Mouse (Mus musculus) testis, adult 2 months (tissue): ENCODE measurements around the gene Cfd.

Experiments
- CTCF ChIP-seq: fragments of 200-500 bp; IDR thresholded peaks from 2 replicates; pipeline ENCODE4 v1.5.1; 2012; ENCODE audit warnings: low read depth, mild to moderate bottlenecking, inconsistent platforms, low read length, moderate library complexity; ENCODE audit not compliant: control insufficient read depth, insufficient read depth, insufficient replicate concordance
- POLR2A ChIP-seq: fragments of 200-500 bp; IDR thresholded peaks from 2 replicates; pipeline ENCODE4 v1.6.1; 2012; ENCODE audit warnings: low read depth, mild to moderate bottlenecking, inconsistent platforms, low read length, moderate library complexity; ENCODE audit not compliant: control insufficient read depth

- TF ChIP-seq CTCF, result no peak
- TF ChIP-seq POLR2A, result no peak
These were observed 10.3 kb downstream of the Cfd start for GRCm38 (mm10) chr10:79900951-79901410.
